Mouse (Mus musculus): ENCODE measurements around the gene Tmem130.

- TF ChIP-seq POLR2A (IDR thresholded peaks at IDR 0.05; ENCODE audit: borderline replicate concordance, insufficient read depth, low read length) (no peak), CTCF (IDR thresholded peaks at IDR 0.05; ENCODE audit: borderline replicate concordance, insufficient read depth, low read depth, low read length) (no peak)
These were observed 42.6 kb upstream of the Tmem130 start for GRCm38 (mm10) chr5:144804181-144804580.
